Mouse (Mus musculus): ENCODE data around the gene Clp1. TPM values are rescaled to one million over a fixed set of nuclear protein-coding genes. Genes with fewer than 3 reads are reported as not detected.

Clp1 gene
- polyA plus RNA-seq, 1 experiment from 2014 or later = 30.4 TPM

- H3K4me2 ChIP-seq = peak within 1 kb of the TSS; percentile 93
- WGBS (ENCODE audit: insufficient replicate concordance) = 2% methylated on average over 25 of the region's 25 CpGs
- no peaks in the 10 kb centered on the region; the same call in 1 of the 2 replicates for H3K36me3 ChIP-seq (ENCODE audit: control insufficient read depth, insufficient read depth, low read length)
- peak; percentile 86 for ATAC-seq (replicated peaks; ENCODE audit: insufficient number of reproducible peaks, low FRiP score, low TSS enrichment)
- peak within 1 kb of the TSS; percentile 73 for H3K4me3 ChIP-seq (ENCODE audit: low read depth, low read length)
- H3K27me3 ChIP-seq (ENCODE audit: control insufficient read depth, insufficient read depth, low read length) = no peaks in the 10 kb centered on the region
- no peaks in the 10 kb centered on the region for H3K9me3 ChIP-seq (replicated peaks; ENCODE audit: control insufficient read depth, low read length)
- peak within 1 kb of the TSS; percentile 96 for H3K27ac ChIP-seq (ENCODE audit: low read depth, low read length)
- H3K9ac ChIP-seq (ENCODE audit: low read depth, low read length) = peak within 1 kb of the TSS; percentile 97
- H3K4me1 ChIP-seq (ENCODE audit: control insufficient read depth, insufficient read depth, low read length) = peaks cover 44% of the 10 kb centered on the region
These were observed 16.4 kb upstream of the Clp1 start, which contains the start of gene Gm19426 for GRCm38 (mm10) chr2:84743561-84743960. Gene Gm19426 (minus strand): TSS chr2:84743655.

GRCm38 (mm10) chr2:84742451-84743283 lies 15.5 kb upstream of the Clp1 start:
- H3K4me3 ChIP-seq (ENCODE audit: low read depth, low read length) = peak overlapping the region; percentile 73
- ATAC-seq (replicated peaks; ENCODE audit: insufficient number of reproducible peaks, low FRiP score, low TSS enrichment) = peak; percentile 70
- under 1% methylated on average over 25 of the region's 26 CpGs for WGBS (ENCODE audit: insufficient replicate concordance)
- peak overlapping the region; percentile 96 for H3K27ac ChIP-seq (ENCODE audit: low read depth, low read length)
- peaks cover 51% of the 10 kb centered on the region for H3K4me1 ChIP-seq (ENCODE audit: control insufficient read depth, insufficient read depth, low read length)
- no peaks in the 10 kb centered on the region for H3K9me3 ChIP-seq (replicated peaks; ENCODE audit: control insufficient read depth, low read length)
- H3K27me3 ChIP-seq (ENCODE audit: control insufficient read depth, insufficient read depth, low read length) = no peaks in the 10 kb centered on the region
- no peaks in the 10 kb centered on the region; the same call in 1 of the 2 replicates for H3K36me3 ChIP-seq (ENCODE audit: control insufficient read depth, insufficient read depth, low read length)
- H3K4me2 ChIP-seq = peak overlapping the region; percentile 93
- peak overlapping the region; percentile 97 for H3K9ac ChIP-seq (ENCODE audit: low read depth, low read length)

GRCm38 (mm10) chr2:84741841-84742450 lies 14.8 kb upstream of the Clp1 start:
- Histone ChIP-seq H3K36me3 (ENCODE audit: control insufficient read depth, insufficient read depth, low read length) (no peaks in the 10 kb centered on the region; the same call in 1 of the 2 replicates), H3K4me2 (peak overlapping the region; percentile 93), H3K27ac (ENCODE audit: low read depth, low read length) (peak overlapping the region; percentile 96), H3K9ac (ENCODE audit: low read depth, low read length) (peak overlapping the region; percentile 97), H3K27me3 (ENCODE audit: control insufficient read depth, insufficient read depth, low read length) (no peaks in the 10 kb centered on the region), H3K4me3 (ENCODE audit: low read depth, low read length) (peak overlapping the region; percentile 73), H3K4me1 (ENCODE audit: control insufficient read depth, insufficient read depth, low read length) (peaks cover 58% of the 10 kb centered on the region), H3K9me3 (replicated peaks; ENCODE audit: control insufficient read depth, low read length) (no peaks in the 10 kb centered on the region)
- WGBS (ENCODE audit: insufficient replicate concordance) = 3% methylated on average over 5 of the region's 5 CpGs
- no peak for ATAC-seq (replicated peaks; ENCODE audit: insufficient number of reproducible peaks, low FRiP score, low TSS enrichment)

GRCm38 (mm10) chr2:84740608-84741333 lies 13.6 kb upstream of the Clp1 start:
- Histone ChIP-seq H3K9me3 (replicated peaks; ENCODE audit: control insufficient read depth, low read length) (no peaks in the 10 kb centered on the region), H3K4me1 (ENCODE audit: control insufficient read depth, insufficient read depth, low read length) (peaks cover 66% of the 10 kb centered on the region), H3K27ac (ENCODE audit: low read depth, low read length) (peak overlapping the region; percentile 96), H3K36me3 (ENCODE audit: control insufficient read depth, insufficient read depth, low read length) (no peaks in the 10 kb centered on the region; the same call in 1 of the 2 replicates), H3K9ac (ENCODE audit: low read depth, low read length) (0 out of 2 replicates have a peak overlapping the region, but pooled peaks have one; percentile 49), H3K4me2 (peak overlapping the region; percentile 93), H3K27me3 (ENCODE audit: control insufficient read depth, insufficient read depth, low read length) (no peaks in the 10 kb centered on the region), H3K4me3 (ENCODE audit: low read depth, low read length) (peak overlapping the region; percentile 16; the same call in 1 of the 2 replicates)
- no peak for ATAC-seq (replicated peaks; ENCODE audit: insufficient number of reproducible peaks, low FRiP score, low TSS enrichment)
- 77% methylated on average over 15 of the region's 15 CpGs for WGBS (ENCODE audit: insufficient replicate concordance)

GRCm38 (mm10) chr2:84738271-84738911 lies 11.2 kb upstream of the Clp1 start:
- Histone ChIP-seq H3K9me3 (replicated peaks; ENCODE audit: control insufficient read depth, low read length) (no peaks in the 10 kb centered on the region), H3K27me3 (ENCODE audit: control insufficient read depth, insufficient read depth, low read length) (no peaks in the 10 kb centered on the region), H3K4me1 (ENCODE audit: control insufficient read depth, insufficient read depth, low read length) (peaks cover 83% of the 10 kb centered on the region), H3K4me3 (ENCODE audit: low read depth, low read length) (peak overlapping the region; percentile 53), H3K4me2 (peak overlapping the region; percentile 78), H3K36me3 (ENCODE audit: control insufficient read depth, insufficient read depth, low read length) (no peaks in the 10 kb centered on the region; the same call in 1 of the 2 replicates), H3K9ac (ENCODE audit: low read depth, low read length) (peak overlapping the region; percentile 28; the same call in 1 of the 2 replicates), H3K27ac (ENCODE audit: low read depth, low read length) (peak overlapping the region; percentile 48; the same call in 1 of the 2 replicates)
- ATAC-seq (replicated peaks; ENCODE audit: insufficient number of reproducible peaks, low FRiP score, low TSS enrichment) = no peak
- 0% methylated on average over 12 of the region's 12 CpGs for WGBS (ENCODE audit: insufficient replicate concordance)

- Histone ChIP-seq H3K9me3 (replicated peaks; ENCODE audit: control insufficient read depth, low read length) (no peaks in the 10 kb centered on the region), H3K36me3 (ENCODE audit: control insufficient read depth, insufficient read depth, low read length) (no peaks in the 10 kb centered on the region; the same call in 1 of the 2 replicates), H3K27me3 (ENCODE audit: control insufficient read depth, insufficient read depth, low read length) (no peaks in the 10 kb centered on the region), H3K4me1 (ENCODE audit: control insufficient read depth, insufficient read depth, low read length) (peaks cover 83% of the 10 kb centered on the region), H3K4me2 (peak overlapping the region; percentile 78), H3K9ac (ENCODE audit: low read depth, low read length) (peak overlapping the region; percentile 76; the same call in 1 of the 2 replicates), H3K27ac (ENCODE audit: low read depth, low read length) (peak overlapping the region; percentile 48), H3K4me3 (ENCODE audit: low read depth, low read length) (peak overlapping the region; percentile 53)
- peak; percentile 18; the same call in 1 of the 2 replicates for ATAC-seq (replicated peaks; ENCODE audit: insufficient number of reproducible peaks, low FRiP score, low TSS enrichment)
- WGBS (ENCODE audit: insufficient replicate concordance) = 10% methylated on average over 8 of the region's 8 CpGs
These were observed 10.3 kb upstream of the Clp1 start for GRCm38 (mm10) chr2:84737451-84737925.

GRCm38 (mm10) chr2:84736312-84737161 lies 9.4 kb upstream of the Clp1 start:
- peak overlapping the region; percentile 85 for H3K27ac ChIP-seq (ENCODE audit: low read depth, low read length)
- no peaks in the 10 kb centered on the region for H3K9me3 ChIP-seq (replicated peaks; ENCODE audit: control insufficient read depth, low read length)
- peaks cover 73% of the 10 kb centered on the region for H3K4me1 ChIP-seq (ENCODE audit: control insufficient read depth, insufficient read depth, low read length)
- peak overlapping the region; percentile 78 for H3K4me2 ChIP-seq
- H3K4me3 ChIP-seq (ENCODE audit: low read depth, low read length) = peak overlapping the region; percentile 53
- no peaks in the 10 kb centered on the region; the same call in 1 of the 2 replicates for H3K36me3 ChIP-seq (ENCODE audit: control insufficient read depth, insufficient read depth, low read length)
- WGBS (ENCODE audit: insufficient replicate concordance) = 8% methylated on average over 27 of the region's 27 CpGs
- ATAC-seq (replicated peaks; ENCODE audit: insufficient number of reproducible peaks, low FRiP score, low TSS enrichment) = no peak
- peak overlapping the region; percentile 76; the same call in 1 of the 2 replicates for H3K9ac ChIP-seq (ENCODE audit: low read depth, low read length)
- no peaks in the 10 kb centered on the region for H3K27me3 ChIP-seq (ENCODE audit: control insufficient read depth, insufficient read depth, low read length)

Data from heart, embryonic 11.5 days (tissue).